Mouse (Mus musculus) CH12.LX (cell line): Measurements from ENCODE around the gene Wdr61. TPM values are rescaled to one million over a fixed set of nuclear protein-coding genes. Genes with fewer than 3 reads are reported as not detected.

Experiments
- DNase-seq: peaks from one replicate; pipeline ENCODE4 v3.0.0-alpha.2; 2013; ENCODE audit errors: extremely low read depth
- H3K27ac ChIP-seq: 2 replicates; pipeline ENCODE4 v1.5.1; 2012; ENCODE audit warnings: low read depth, mild to moderate bottlenecking, control low read depth, moderate library complexity; ENCODE audit not compliant: insufficient read depth
- H3K27me3 ChIP-seq: replicated peaks from 2 replicates; pipeline ENCODE3; 2012; ENCODE audit warnings: inconsistent platforms
- H3K36me3 ChIP-seq, 2 experiments: replicated peaks in 1 of 2; 2 replicates each; pipeline versions ENCODE3 to v1.6.1; 2012; ENCODE audit warnings: inconsistent platforms in 1 of 2, low read length in 1 of 2, mild to moderate bottlenecking in 1 of 2, mixed read lengths in 1 of 2, moderate library complexity in 1 of 2; ENCODE audit not compliant: control insufficient read depth in 1 of 2, insufficient read depth in 1 of 2
- H3K4me1 ChIP-seq, 2 experiments: 2 replicates each; pipeline ENCODE4 v1.6.1; 2012; ENCODE audit warnings: inconsistent platforms in 1 of 2, moderate library complexity in 1 of 2; ENCODE audit not compliant: insufficient read depth in 2 of 2, control insufficient read depth in 1 of 2
- H3K4me2 ChIP-seq: 2 replicates; pipeline ENCODE4 v1.6.1; 2012; ENCODE audit warnings: low read depth, mild to moderate bottlenecking, control low read depth; ENCODE audit not compliant: poor library complexity, insufficient read depth, severe bottlenecking
- H3K4me3 ChIP-seq, 3 experiments: fragments of 150-350 bp in 1 of 3; sonication (generic) in 1 of 3; replicated peaks in 1 of 3; 2 replicates each; pipeline versions ENCODE3 to v1.5.1; 2011 to 2012; ENCODE audit warnings: low read depth in 2 of 3, low read length in 2 of 3, mild to moderate bottlenecking in 2 of 3, moderate library complexity in 2 of 3, control low read depth in 1 of 3, improper control_type of control experiment in 1 of 3, inconsistent platforms in 1 of 3, mixed read lengths in 1 of 3; ENCODE audit not compliant: poor library complexity in 1 of 3
- H3K79me2 ChIP-seq: replicated peaks from 2 replicates; pipeline ENCODE4 v1.6.1; 2012; ENCODE audit warnings: mild to moderate bottlenecking, moderate library complexity; ENCODE audit not compliant: control insufficient read depth, poor library complexity, insufficient read depth, severe bottlenecking; ENCODE audit errors: extremely low read depth
- H3K9ac ChIP-seq: 2 replicates; pipeline ENCODE4 v1.6.1; 2012; ENCODE audit warnings: low read depth, mild to moderate bottlenecking, control low read depth, moderate library complexity; ENCODE audit not compliant: insufficient read depth
- H3K9me3 ChIP-seq: replicated peaks from 2 replicates; pipeline ENCODE3; 2012; ENCODE audit warnings: low read length, inconsistent platforms, mixed read lengths
- BHLHE40 ChIP-seq: IDR thresholded peaks from 2 replicates; pipeline ENCODE4 v1.6.1; 2011; ENCODE audit warnings: mild to moderate bottlenecking, low read depth, low read length, improper control_type of control experiment
- CTCF ChIP-seq, 2 experiments: IDR thresholded peaks in 1 of 2; conservative IDR thresholded peaks in 1 of 2; 2 replicates each; pipeline ENCODE4 v1.5.1; 2011 to 2012; ENCODE audit warnings: low read depth in 2 of 2, low read length in 2 of 2, improper control_type of control experiment in 1 of 2, inconsistent platforms in 1 of 2, mild to moderate bottlenecking in 1 of 2, moderate library complexity in 1 of 2
- ELF1 ChIP-seq: IDR thresholded peaks from 2 replicates; pipeline ENCODE4 v1.6.1; 2014; ENCODE audit warnings: low read depth, mild to moderate bottlenecking, inconsistent platforms, low read length, improper control_type of control experiment
- EP300 ChIP-seq: IDR thresholded peaks from 2 replicates; pipeline ENCODE4 v1.6.1; 2011; ENCODE audit warnings: low read length, improper control_type of control experiment
- ETS1 ChIP-seq: conservative IDR thresholded peaks from 2 replicates; pipeline ENCODE4 v1.6.1; 2012; ENCODE audit warnings: low read depth, mild to moderate bottlenecking, inconsistent platforms, low read length, improper control_type of control experiment, moderate library complexity
- GABPA ChIP-seq: IDR thresholded peaks from 2 replicates; pipeline ENCODE4 v1.6.1; 2012; ENCODE audit warnings: low read depth, low read length, improper control_type of control experiment, inconsistent platforms; ENCODE audit not compliant: insufficient replicate concordance
- KAT2A ChIP-seq: IDR thresholded peaks from 2 replicates; pipeline ENCODE4 v1.6.1; 2012; ENCODE audit warnings: low read length, improper control_type of control experiment, inconsistent platforms; ENCODE audit not compliant: insufficient replicate concordance
- MAX ChIP-seq: IDR thresholded peaks from 2 replicates; pipeline ENCODE4 v1.6.1; 2011; ENCODE audit warnings: low read length, improper control_type of control experiment
- NELFE ChIP-seq: IDR thresholded peaks from 2 replicates; pipeline ENCODE4 v1.6.1; 2011; ENCODE audit warnings: low read depth, low read length, improper control_type of control experiment
- POLR2A ChIP-seq: IDR thresholded peaks from 2 replicates; pipeline ENCODE4 v1.6.1; 2011; ENCODE audit warnings: low read depth, mild to moderate bottlenecking, improper control_type of control experiment, low read length
- POLR2AphosphoS2 ChIP-seq: IDR thresholded peaks from 2 replicates; pipeline ENCODE4 v1.6.1; 2011; ENCODE audit warnings: low read depth, low read length, improper control_type of control experiment
- RAD21 ChIP-seq: IDR thresholded peaks from 2 replicates; pipeline ENCODE4 v1.6.1; 2011; ENCODE audit warnings: low read depth, mild to moderate bottlenecking, low read length, improper control_type of control experiment, moderate library complexity
- TCF12 ChIP-seq: IDR thresholded peaks from 2 replicates; pipeline ENCODE4 v1.6.1; 2014; ENCODE audit warnings: low read depth, mild to moderate bottlenecking, inconsistent platforms, low read length, improper control_type of control experiment
- UBTF ChIP-seq: IDR thresholded peaks from 2 replicates; pipeline ENCODE4 v1.6.1; 2012; ENCODE audit warnings: low read depth, mild to moderate bottlenecking, inconsistent platforms, low read length, improper control_type of control experiment, moderate library complexity
- USF1 ChIP-seq: IDR thresholded peaks from 2 replicates; pipeline ENCODE4 v1.6.1; 2014; ENCODE audit warnings: low read depth, mild to moderate bottlenecking, inconsistent platforms, low read length, improper control_type of control experiment
- ZKSCAN1 ChIP-seq: IDR thresholded peaks from 2 replicates; pipeline ENCODE4 v1.6.1; 2012; ENCODE audit warnings: low read depth, inconsistent platforms, low read length, improper control_type of control experiment, borderline replicate concordance
- dilution Hi-C: fragments of 300-500 bp; cut with MboI; formaldehyde crosslinking; loops from 2 replicates; pipeline ENCODE4 v1.14.3; 2020; ENCODE audit warnings: low sequenced_read_pairs; ENCODE audit not compliant: extremely low pct_unique_long_range_greater_than_20kb, extremely low pct_ligation_motif_present
- in situ Hi-C: fragments of 300-500 bp; cut with MboI; formaldehyde crosslinking; loops from 3 replicates; pipeline ENCODE4 v1.14.3; 2019; ENCODE audit warnings: low sequenced_read_pairs, low pct_ligation_motif_present, low pct_unique_long_range_greater_than_20kb, mixed read lengths
- polyA plus RNA-seq: library from polyadenylated mRNA; unstranded; fragments of >175 nt; gene quantifications from 2 replicates; pipeline ENCODE4 v1.2.1, GENCODE M21; 2012; ENCODE audit warnings: low read depth; ENCODE audit not compliant: insufficient read length
- total RNA-seq, 2 experiments: library from RNA; depleted of rRNA; stranded (reverse); fragments of 300-350 nt in 1 of 2; fragments of >200 nt in 1 of 2; gene quantifications; 2 replicates each; pipeline ENCODE4 v1.2.3; 2012 to 2014

Wdr61 gene
- total and polyA plus RNA-seq, 3 experiments: 118 to 245 (median 157) TPM

DNA sequence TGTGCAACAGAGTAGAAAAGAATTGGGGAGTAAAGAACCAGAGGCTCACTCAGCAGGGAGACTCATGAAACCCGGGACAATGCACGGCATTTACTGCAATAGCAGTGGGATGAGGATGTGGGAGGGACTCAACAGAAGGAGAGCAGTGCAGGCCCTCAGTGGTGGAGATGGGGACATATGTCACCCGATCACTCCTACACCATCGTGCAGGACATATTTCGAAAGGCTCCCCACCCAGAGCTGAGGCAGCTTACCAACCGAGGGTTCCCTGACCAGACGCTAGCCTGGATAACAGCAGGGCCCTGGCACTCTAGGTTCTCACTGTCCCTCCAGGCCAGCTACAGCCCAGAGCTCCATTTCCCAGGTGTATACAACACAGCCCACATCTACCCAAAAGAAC is 12.2 kb downstream of the Wdr61 start:
- peaks cover 0 to 26% of the 10 kb centered on the region in 2 experiments; a peak in 2 of 4 replicates for H3K4me1 ChIP-seq
- TF ChIP-seq GABPA (no peak), ZKSCAN1 (no peak), RAD21 (no peak), TCF12 (no peak), CTCF (conservative IDR thresholded peaks at IDR 0.05 in 1 of 2, IDR thresholded peaks at IDR 0.05 in 1 of 2; ENCODE audit: low read depth in 2 of 2, low read length in 2 of 2) (no peak), NELFE (no peak), EP300 (no peak), POLR2AphosphoS2 (no peak), BHLHE40 (no peak), ELF1 (no peak), MAX (no peak), KAT2A (no peak)
- TF ChIP-seq, all 38 proteins: peak for 0
- in situ Hi-C loops: no loop called here
- H3K9me3 ChIP-seq: no peaks in the 10 kb centered on the region
- H3K36me3 ChIP-seq: peaks cover 73 to 92% of the 10 kb centered on the region in 2 experiments
- H3K27me3 ChIP-seq: no peaks in the 10 kb centered on the region
- H3K27ac ChIP-seq: no peak overlapping the region
- dilution Hi-C loops: no loop called here
- no peak overlapping the region for H3K9ac ChIP-seq
- no peak for DNase-seq
- no peak overlapping the region for H3K4me3 ChIP-seq
- H3K4me2 ChIP-seq: no peak overlapping the region
- H3K79me2 ChIP-seq: no peaks in the 10 kb centered on the region

DNA sequence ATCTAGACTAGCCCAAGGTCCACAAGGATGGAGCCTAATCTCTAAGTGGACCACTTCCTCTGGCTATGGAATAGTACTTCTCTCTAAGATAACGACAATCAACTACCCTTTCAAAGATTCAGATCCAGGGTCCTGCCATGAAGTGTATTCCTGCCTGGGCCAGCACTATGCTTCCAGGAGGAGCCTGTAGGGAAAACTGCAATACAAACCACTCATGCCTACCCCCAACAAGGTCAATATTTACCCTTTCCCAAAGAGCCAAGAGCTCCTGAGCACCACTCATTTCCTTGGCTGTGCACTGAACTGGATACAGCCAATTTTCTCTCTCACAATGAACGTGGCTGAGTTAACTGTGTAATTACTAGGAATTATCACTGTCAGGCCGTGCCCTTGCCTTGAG is 16.8 kb downstream of the Wdr61 start:
- dilution Hi-C loops: no loop called here
- Histone ChIP-seq H3K4me1 (peaks cover 0 to 26% of the 10 kb centered on the region in 2 experiments; a peak in 2 of 4 replicates), H3K79me2 (no peaks in the 10 kb centered on the region), H3K4me2 (no peak overlapping the region), H3K9me3 (no peaks in the 10 kb centered on the region), H3K36me3 (peaks cover 67 to 92% of the 10 kb centered on the region in 2 experiments), H3K9ac (no peak overlapping the region), H3K4me3 (no peak overlapping the region)
- in situ Hi-C loops: no loop called here
- DNase-seq: no peak
- TF ChIP-seq POLR2AphosphoS2 (no peak), POLR2A (no peak), USF1 (no peak), ETS1 (no peak), UBTF (no peak)
- TF ChIP-seq, all 38 proteins: peak for 0
- Histone ChIP-seq H3K27me3 (no peaks in the 10 kb centered on the region), H3K27ac (no peak overlapping the region)
